Mouse (Mus musculus) thymus, postnatal 0 days (tissue): ENCODE measurements around the gene Tmod1. TPM values are rescaled to one million over a fixed set of nuclear protein-coding genes. Genes with fewer than 3 reads are reported as not detected.

ENCODE experiments used
- DNase-seq: peaks from one replicate; pipeline ENCODE4 v3.0.0-alpha.2; 2015; ENCODE audit warnings: low spot score
- polyA plus RNA-seq: library from polyadenylated mRNA; unstranded; fragments of >200 nt; fragmentation: Nextera tagmentation; extraction: Ambion mirVana; gene quantifications from 2 replicates; pipeline ENCODE4 v1.2.1, GENCODE M21; 2015

The Tmod1 gene
- polyA plus RNA-seq, 1 experiment from 2014 or later = 1.8 TPM

DNA sequence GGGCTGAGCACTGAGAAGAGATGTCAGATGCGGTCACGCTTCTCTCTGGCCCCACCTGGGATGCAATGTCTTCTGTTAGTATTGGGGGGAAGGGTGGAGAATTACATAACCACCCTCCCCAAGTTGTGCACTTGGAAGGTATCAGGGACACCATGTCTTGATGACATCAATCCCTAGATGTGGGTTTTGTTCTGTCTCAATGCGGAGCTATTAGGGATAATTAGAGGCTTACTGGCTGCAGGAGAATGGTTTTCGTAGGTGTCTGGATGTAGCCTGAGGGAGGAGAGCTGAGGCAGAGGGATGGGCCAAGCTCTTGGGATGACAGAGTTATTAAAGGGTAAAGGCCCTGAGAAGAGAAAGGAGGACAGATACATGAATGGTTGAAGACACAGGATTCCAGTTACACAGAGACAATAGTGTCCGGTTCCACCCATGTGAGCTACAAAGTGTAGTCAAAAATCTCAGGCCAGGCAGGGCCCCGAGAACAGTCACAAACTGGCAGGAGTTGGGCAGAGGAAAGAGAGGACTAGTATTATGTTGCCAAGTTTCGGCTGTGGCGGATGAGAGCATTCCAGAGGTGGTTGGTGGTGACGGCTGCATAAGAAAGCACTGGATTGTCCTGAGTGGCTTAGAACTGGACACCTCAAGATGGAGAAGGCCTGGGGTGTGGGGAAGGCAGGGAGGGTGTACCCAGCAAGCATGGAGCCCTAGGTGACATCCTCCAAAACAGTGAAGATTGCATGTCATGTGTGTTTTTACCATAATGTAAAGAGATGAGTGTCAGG, 14.8 kb downstream of the Tmod1 start:
- no peak for DNase-seq

DNA sequence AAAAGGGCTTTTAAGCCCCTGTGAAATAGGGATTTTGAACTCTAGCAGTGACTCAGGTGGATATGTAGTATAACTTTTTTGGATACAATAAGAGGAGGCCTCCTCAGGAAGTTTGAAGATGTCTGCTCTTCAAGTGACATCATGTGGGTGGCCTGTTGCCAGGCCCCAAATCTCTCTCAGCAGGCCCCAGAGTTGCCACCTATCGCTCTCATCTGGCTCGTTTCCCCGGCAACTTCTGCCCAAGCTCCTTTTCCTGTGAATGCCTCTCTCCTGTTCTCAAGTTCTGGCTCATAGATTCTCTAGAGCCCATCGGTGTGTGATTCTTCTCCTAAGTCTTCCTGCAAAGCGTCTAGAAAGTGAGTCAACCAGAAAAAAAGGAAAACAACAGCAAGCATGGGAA, 17.4 kb downstream of the Tmod1 start:
- DNase-seq = no peak

DNA sequence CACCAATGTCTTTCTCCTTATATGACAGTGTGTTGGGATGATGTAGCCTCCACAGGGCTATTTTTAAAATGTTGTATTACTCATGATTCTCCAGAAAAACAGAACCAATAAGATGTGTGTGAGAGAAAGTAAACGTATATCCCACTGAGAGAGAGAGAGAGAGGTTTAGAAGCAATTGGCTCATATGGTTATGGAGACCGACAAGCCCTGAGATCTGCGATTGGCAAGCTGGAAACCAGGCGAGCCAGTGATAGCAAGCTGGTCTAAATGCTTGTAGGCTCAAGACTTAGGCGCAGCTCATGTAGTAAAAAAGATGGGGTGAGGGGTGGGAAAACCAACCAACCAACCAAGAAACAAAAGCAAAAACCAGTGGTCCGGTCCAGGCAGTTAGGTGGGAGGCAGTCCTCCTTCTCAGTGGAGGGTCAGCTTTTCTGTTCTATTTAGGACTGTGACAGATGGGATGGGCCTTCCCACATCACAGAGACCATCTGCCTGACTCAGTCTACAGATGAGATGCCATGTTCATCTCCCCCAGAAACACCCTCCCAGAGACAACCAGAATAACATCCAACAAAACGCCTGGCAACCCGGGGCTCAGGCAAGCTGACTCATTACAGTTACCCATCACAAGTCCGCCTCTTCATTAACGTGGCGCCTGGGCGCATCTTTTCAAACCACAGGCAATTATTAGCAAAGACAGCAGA, 22.7 kb downstream of the Tmod1 start:
- DNase-seq = no peak

DNA sequence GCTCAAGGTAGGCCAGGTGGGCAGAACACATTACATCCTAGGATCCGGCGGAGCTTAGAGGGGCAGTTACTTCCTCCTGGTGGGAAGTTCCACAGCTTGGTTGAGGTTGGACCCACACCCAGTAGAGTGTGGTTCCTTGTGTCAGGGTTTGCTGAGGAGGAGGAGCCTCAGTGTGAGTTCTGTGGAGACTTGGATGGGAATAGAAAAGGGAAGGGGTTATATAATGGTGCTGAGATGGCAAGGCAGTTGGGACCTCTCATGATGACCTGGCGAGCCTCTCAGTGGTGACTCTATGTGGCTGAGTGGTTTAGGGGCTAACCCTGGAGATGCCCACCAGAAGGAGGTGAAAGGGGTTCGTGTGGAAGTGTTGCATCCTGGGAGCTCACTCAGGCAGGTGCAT, 25.1 kb downstream of the Tmod1 start:
- no peak for DNase-seq

DNA sequence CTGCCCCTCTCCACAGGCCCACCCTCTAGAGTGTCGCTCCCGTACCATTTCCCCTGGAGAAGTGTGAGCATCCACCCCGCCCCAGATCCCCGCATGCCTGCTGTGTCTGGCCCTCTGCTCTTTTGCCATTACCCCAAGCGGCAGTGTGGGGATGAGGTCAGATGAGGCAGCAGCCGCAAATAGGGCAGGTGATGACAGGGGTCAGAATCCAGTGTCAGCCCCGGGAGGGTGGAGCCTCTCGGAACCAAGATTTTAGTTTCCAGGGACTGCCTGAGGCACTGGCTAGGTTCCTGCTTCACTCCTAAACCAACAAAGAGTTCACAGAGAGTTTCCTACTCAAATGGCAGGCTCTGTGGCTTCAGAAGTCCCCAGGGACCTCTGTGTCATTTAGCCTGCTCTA, 25.5 kb downstream of the Tmod1 start:
- DNase-seq = no peak

DNA sequence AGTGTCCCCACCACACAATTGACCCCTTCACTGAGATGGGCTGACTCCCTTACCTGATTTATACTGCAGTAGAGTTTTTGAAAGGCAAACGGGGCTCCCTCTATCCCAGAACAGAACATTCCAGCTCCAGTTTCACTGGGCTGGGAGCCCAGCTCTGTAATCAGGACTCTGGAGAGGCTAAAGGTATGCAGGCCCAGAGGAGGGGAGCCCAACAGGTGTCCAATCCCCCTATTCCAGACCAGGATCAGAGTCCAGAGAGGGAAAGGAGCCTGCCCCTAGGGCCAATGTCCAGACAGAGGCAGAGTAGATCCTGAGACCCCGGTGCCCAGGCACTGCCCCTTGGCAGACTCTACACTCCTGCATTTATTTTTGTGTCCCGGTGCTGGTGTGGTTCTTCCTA, 26.2 kb downstream of the Tmod1 start:
- no peak for DNase-seq

DNA sequence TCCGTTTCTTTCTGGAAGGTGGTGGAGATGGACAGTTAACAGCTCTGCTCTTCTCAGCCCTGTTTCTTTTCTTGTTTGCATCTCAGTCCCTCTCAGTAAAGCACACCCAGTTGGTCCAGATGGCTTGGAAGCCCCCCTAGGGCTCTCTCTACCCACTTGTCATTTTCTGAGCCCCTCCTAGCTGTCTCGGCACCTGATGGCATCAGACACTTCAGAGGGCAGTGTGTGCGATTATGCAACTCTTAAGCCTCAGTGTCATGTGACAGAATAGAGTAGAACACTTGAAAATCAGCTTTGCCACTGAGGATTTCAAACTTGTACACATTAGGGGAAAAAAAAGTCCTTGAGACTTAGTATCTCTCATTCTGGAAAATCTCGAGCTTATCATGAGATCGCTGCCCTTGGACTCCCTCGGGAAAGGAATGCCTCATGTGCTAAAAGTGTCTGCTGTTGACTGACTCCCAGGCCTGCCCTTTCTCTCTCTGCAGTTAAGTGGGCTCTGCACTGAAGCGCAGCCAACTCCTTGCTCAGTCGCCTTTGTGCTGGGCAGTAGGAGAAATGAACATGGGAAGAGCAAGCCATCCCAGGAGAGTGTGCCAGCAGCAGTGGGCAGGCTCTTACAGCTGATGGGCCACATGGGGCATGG, 27.1 kb downstream of the Tmod1 start:
- no peak for DNase-seq

DNA sequence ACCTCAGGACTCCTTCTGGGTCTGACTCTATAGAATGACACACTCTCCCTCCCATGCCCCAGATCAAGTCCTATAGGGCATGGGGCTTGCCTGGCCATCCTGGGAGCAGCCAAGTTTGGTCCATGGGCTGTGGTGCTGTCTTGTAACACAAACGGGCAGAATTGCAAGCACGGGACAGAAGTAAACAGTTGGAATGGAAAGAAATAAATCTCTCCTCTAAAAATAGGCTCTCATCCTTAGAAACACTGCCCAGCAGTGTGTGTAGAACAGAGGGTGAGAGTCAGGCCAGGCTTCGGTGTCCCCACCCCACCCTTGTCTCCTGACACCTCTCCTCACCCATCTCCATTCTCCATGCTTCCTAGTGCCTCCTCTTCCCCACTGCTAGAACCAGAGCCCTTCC, 29.3 kb downstream of the Tmod1 start:
- DNase-seq = no peak

DNA sequence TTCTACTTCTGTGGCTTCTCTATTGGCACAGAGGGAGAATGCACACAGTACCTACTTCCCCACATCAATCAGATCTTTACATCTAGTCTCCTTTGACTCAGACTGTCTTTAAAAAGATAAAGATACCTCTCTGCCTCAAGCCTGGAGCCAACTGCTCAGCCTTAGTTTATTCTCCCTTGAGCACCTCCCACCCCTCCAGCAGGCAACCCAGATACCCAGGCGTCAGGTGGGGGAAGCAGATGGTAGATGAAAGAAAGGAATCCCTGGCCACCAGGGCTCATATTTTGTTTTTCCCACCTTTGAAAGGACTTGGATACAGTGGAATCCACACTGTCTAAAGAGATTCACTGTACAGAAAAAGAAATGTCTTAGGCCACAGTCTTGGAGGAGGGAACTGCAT, 29.8 kb downstream of the Tmod1 start:
- peak; percentile 33 for DNase-seq

DNA sequence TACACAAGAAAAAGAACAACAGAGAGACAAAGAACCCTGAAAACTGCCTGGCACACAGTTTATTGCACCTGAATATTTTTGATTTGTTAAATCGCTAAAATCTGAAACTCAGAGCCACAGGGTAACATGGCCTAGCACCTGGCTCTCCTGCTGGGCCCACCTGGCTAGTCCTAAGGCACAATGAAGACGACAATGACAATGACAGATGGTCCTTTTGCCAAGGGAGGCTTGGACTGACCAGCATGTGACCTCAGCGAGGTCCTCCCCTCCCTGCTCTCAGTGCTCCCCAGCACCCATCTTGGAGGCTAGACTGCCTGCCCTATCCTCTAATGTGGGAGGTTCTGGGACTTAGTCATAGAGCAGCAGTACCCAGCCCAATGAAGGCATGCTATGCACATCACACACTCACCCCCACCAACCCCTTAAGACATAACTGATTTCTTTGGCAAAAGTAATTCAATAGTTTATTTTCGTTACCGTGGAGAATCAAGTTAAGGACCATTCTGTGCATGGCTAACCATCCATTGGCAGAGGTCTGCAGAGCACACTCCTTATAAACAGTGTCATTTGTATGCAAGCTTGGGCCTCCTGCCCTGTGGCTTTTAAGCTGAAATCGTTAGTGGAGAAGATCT, 31.2 kb downstream of the Tmod1 start:
- no peak for DNase-seq

DNA sequence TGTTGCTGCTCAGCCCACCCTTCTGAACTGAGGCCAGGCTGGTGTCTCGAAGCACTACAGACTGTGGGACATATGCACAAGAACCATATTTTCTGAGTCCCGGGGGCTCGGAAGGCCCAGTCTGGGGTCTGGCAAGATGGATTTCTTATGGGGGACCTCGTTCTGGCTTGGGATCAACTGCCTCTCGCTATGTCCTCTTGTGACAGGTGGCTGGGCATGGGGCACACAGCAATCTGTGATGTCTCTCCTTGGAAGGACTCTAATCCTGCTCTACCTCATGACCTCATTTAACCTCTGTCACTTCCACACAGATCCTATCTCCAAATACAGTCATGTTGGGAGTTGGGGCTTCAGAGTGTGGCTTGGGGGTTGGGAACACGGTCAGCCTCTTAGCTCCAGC, 33.9 kb downstream of the Tmod1 start:
- DNase-seq = no peak

DNA sequence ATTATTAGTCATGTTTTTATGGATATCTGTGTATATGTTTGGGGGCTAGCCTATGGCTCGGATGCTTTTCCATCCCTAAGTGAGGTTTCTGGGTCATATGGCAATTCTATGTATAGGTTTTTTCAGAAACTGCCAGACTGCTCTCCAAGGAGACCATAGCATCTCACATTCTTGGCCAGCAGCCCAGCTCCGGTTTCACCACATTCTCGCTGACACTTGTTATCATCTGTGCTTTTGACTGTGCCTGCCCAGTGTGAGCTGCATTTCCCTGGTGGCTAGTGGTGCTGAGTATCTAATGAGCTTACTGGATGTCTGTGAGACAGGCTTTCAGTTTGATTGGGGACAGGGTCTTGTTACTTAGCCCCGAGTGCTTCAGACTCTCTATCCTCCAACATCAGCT, 35.0 kb downstream of the Tmod1 start:
- no peak for DNase-seq

DNA sequence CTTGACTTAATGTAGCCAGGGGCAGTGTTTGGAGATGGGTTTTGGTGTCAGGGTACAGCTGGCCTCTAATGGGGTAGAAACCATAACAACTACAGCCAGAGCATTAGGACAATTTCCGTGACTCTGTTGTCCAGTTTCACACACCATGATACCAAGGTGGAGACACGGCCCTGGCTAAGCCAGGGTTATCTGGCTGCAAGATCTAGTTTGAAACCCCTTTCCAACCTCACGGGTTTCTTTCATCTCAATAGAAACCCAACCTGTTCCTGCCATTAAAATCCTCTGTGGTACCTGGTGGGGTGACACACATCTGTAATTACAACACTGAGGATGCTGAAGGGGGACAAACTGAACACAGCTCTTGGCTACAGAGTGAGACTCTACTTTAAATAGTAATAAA, 36.9 kb downstream of the Tmod1 start:
- no peak for DNase-seq

DNA sequence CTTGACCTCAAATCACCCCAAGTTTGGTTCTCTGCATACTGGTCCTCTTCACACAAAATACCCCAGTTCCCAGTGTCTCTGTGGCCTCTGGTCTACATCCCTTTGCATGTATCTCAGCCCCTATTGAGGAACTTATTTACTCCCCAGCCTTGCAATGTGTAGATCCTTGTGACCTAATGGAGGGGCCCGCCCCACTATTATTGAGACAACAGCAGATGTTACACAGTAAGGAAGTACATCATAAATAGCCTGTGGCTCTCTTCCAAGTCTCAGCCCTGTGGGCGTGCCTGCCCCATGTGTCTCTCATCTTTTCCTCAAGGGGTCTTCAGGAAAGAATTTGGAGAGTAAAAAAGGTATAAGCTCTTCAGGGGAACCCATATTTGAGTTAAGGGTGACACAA, 38.2 kb downstream of the Tmod1 start:
- no peak for DNase-seq

DNA sequence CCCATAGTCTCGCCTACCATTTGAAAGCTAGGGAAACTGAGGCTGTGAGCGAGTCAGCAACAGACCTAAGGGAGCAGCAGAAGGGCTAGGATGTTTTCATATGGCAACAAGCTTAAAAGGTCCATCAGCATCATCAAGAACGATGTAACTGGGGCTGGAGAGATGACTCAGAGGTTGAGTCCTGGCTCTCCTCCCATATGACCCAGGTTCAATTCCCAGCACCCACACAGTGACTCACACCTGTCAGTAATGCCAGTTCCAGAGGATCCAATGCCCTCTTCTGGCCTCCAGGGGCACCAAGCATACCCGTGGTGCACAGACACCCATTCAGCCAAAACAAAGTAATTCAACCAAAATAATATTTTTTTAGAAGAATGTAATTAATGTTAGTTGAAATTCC, 41.5 kb downstream of the Tmod1 start:
- no peak for DNase-seq

DNA sequence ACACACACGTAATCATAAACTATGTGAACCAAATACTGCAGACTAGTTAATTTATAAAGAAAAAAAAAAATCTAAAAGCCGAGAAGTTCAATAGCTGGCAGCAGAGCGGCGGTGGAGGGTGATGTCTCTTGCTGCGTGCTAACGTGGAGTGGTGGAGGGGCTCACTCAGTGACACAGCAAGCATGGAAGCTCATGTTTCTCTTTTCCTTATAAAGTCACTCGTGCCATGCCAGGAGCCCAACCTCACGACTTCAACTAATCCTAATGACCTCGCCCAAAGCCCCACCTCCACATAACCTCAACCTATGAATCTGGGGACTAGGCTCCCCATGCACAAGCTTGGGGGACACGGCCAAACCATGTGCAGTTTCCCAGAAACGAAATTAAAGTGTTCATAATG, 43.8 kb downstream of the Tmod1 start:
- no peak for DNase-seq

DNA sequence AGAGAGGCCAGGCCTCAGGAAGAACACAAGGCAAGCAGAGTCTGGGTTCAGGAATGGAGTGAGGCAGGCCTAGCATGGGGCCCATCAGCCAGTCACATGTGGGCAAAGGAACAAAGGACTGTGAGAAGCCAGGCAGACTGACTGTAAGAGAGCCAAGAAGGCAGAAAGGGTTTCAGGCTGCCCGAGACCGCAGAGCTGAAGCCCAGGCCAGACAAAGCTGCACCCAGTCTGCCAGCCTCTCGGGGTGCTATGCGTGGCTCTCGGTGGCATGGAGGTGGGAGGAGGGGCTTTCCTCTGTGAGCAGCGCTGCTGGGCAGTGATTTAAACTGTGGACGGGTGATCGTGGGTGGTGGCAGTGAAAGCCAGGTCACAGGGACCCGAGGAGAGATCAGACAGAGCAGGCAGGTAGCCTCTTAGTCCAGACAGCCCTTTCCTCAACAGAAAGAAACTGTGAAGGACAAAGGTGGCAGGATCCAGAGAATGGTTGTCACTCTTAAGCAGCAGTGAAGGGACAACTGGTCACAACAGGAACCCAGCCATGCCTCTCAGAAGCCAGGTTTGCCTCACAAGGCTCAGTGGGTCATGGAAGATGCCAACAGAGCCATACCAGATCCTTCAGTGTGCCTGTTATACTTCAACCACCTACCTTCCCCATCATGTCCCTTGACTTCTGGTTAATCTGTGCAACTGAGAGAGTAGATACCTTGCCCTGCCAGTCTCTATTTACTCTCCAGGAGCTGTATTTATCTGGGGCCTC, 45.9 kb downstream of the Tmod1 start:
- DNase-seq = no peak

DNA sequence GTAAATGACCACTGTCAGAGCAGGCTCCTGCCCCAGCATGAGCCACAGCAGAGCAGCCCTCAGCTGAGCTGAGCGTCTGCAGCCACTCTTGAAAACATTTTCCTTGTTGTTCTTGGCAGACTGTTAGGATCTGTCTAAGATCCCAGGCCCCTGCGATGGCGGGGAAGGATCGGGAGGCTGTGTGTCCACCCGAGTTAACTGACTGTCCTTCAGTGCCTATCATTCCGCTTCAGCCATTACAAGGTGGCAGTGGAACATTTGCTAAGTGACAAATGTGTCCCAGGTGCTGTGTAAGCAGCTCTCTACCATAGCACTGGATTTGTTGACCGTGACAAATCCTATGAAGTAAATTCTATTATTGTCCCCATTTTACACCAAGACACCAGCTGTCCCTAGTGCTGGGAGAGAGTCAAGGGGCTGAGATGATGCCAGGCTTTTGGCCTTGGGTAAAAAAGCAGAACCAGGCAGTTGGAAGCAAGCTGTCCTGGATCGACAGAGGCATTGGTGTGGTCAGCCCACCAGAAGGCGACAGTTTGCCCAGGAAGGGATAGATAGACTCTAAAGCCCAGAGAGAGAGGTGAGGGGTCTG, 46.6 kb downstream of the Tmod1 start:
- DNase-seq = no peak

DNA sequence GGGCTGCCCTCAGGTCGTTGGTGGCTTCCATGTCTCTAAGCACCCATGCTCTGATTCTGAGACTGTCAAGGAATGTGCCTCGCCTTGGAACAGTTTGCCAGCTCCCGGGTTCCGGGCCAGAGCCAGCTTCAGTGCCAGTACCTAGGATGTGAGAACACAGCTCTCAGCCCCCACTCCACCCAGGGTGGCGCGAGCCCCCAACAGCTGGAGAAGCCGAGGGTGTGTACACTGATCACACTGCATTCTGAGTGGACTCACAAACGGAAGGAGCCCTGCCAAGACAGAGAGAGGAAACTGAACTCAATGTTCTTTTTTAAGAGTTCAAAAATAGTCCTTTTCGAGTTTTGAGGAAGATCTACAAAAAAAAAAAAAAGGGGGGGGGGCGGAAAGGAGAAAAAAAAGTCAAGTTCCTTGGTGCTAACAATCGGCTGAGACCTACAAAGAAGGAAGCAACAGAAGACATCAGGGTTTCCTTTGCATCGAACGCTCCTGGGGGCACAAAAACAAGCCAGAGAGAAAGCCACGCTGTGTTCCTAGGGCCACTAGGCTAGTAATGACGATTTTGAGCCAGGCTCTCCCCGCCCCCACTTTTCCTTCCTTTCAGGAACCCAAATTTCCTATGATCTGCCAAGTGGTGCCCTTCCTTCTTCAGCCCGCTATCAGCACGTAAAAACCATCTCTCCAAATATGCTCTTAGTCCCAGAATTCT, 48.1 kb downstream of the Tmod1 start:
- no peak for DNase-seq

DNA sequence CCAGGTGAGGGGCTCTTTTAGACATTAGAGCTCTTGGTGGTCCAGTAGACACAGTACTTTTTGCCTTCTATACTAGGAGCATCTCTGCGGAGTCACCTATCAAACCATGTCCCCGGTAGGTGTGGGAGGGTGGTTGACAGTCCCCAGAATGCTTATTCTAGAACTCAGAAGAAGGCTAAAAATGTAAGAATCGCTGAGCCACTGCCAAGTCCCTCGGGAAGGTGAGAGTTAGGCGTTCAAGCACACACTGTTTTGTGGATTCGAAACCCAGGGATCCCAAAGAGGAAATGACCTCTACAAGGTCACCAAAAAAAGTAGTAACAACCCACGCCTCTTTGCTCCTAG, 48.7 kb downstream of the Tmod1 start:
- DNase-seq = no peak

DNA sequence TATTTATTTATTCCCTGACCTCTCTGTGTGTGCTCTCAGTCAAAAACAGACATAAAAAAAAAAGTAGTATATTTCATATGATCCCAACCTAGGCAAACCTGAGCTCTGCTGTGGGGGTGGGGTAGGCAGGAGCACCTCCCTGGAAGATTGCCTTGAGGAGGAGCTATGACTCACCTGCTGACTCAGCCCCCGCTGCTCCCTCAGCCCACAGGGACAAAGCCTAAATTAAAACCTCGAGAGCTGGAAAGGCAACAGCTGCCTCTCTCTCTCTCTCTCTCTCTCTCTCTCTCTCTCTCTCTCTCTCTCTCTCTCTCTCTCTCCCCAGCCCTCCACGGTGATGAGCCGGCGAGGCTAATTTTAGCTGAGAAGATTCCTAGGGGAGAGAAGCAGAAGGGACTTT, 49.1 kb downstream of the Tmod1 start:
- DNase-seq = no peak
